Mouse (Mus musculus): Measurements from ENCODE around the gene Hoxa11. TPM values are rescaled to one million over a fixed set of nuclear protein-coding genes. Genes with fewer than 3 reads are reported as not detected.

The Hoxa11 gene
- polyA plus RNA-seq, 2 experiments, result 31.1 to 32.6 TPM

GRCm38 (mm10) chr6:52243681-52244121, 1.9 kb downstream of the Hoxa11 start:
- peak overlapping the region; percentile 98 for H3K9ac ChIP-seq (ENCODE audit: low read depth, low read length, severe bottlenecking)
- H3K4me2 ChIP-seq (replicated peaks; ENCODE audit: low read depth, low read length, severe bottlenecking), result peak overlapping the region; percentile 96
- H3K9me3 ChIP-seq (ENCODE audit: control insufficient read depth, low read length), result no peaks in the 10 kb centered on the region
- DNase-seq (ENCODE audit: low spot score), result no peak
- no peak for TF ChIP-seq POLR2A (IDR thresholded peaks at IDR 0.05; ENCODE audit: borderline replicate concordance, extremely low read depth, insufficient read depth, insufficient read length)
- 5% methylated on average over 12 of the region's 12 CpGs for WGBS
- peak overlapping the region; percentile 98 for H3K27ac ChIP-seq (replicated peaks; ENCODE audit: low read depth, low read length)
- H3K4me3 ChIP-seq (replicated peaks; ENCODE audit: low read length), result peak overlapping the region; percentile 90
- H3K36me3 ChIP-seq (ENCODE audit: control insufficient read depth, insufficient read depth, low read length), result peaks cover 1% of the 10 kb centered on the region; the same call in 1 of the 2 replicates
- no peaks in the 10 kb centered on the region for H3K27me3 ChIP-seq (ENCODE audit: control insufficient read depth, insufficient read depth, low read length)
- H3K4me1 ChIP-seq (ENCODE audit: control insufficient read depth, insufficient read depth, low read length), result peaks cover 23% of the 10 kb centered on the region
- no peak for ATAC-seq (ENCODE audit: low FRiP score, low read depth)

GRCm38 (mm10) chr6:52242801-52243332, 2.7 kb downstream of the Hoxa11 start:
- Histone ChIP-seq H3K4me3 (replicated peaks; ENCODE audit: low read length) (peak overlapping the region; percentile 90), H3K9me3 (ENCODE audit: control insufficient read depth, low read length) (no peaks in the 10 kb centered on the region), H3K27me3 (ENCODE audit: control insufficient read depth, insufficient read depth, low read length) (no peaks in the 10 kb centered on the region), H3K4me2 (replicated peaks; ENCODE audit: low read depth, low read length, severe bottlenecking) (peak overlapping the region; percentile 96), H3K9ac (ENCODE audit: low read depth, low read length, severe bottlenecking) (peak overlapping the region; percentile 98), H3K4me1 (ENCODE audit: control insufficient read depth, insufficient read depth, low read length) (peaks cover 23% of the 10 kb centered on the region), H3K27ac (replicated peaks; ENCODE audit: low read depth, low read length) (peak overlapping the region; percentile 98), H3K36me3 (ENCODE audit: control insufficient read depth, insufficient read depth, low read length) (no peaks in the 10 kb centered on the region)
- no peak for TF ChIP-seq POLR2A (IDR thresholded peaks at IDR 0.05; ENCODE audit: borderline replicate concordance, extremely low read depth, insufficient read depth, insufficient read length)
- WGBS, result 14% methylated on average over 4 of the region's 4 CpGs
- ATAC-seq (ENCODE audit: low FRiP score, low read depth), result no peak
- no peak for DNase-seq (ENCODE audit: low spot score)

GRCm38 (mm10) chr6:52241001-52241621, 4.5 kb downstream of the Hoxa11 start:
- no peak for DNase-seq (ENCODE audit: low spot score)
- Histone ChIP-seq H3K4me2 (replicated peaks; ENCODE audit: low read depth, low read length, severe bottlenecking) (peak overlapping the region; percentile 96), H3K36me3 (ENCODE audit: control insufficient read depth, insufficient read depth, low read length) (0 out of 2 replicates have a peak, but pooled peaks cover 3% of the 10 kb centered on the region), H3K9me3 (ENCODE audit: control insufficient read depth, low read length) (no peaks in the 10 kb centered on the region), H3K27me3 (ENCODE audit: control insufficient read depth, insufficient read depth, low read length) (no peaks in the 10 kb centered on the region), H3K4me1 (ENCODE audit: control insufficient read depth, insufficient read depth, low read length) (peaks cover 32% of the 10 kb centered on the region), H3K27ac (replicated peaks; ENCODE audit: low read depth, low read length) (peak overlapping the region; percentile 99), H3K4me3 (replicated peaks; ENCODE audit: low read length) (peak overlapping the region; percentile 90), H3K9ac (ENCODE audit: low read depth, low read length, severe bottlenecking) (peak overlapping the region; percentile 100)
- no peak for TF ChIP-seq POLR2A (IDR thresholded peaks at IDR 0.05; ENCODE audit: borderline replicate concordance, extremely low read depth, insufficient read depth, insufficient read length)
- ATAC-seq (ENCODE audit: low FRiP score, low read depth), result no peak
- WGBS, result 8% methylated on average over 9 of the region's 9 CpGs

DNA sequence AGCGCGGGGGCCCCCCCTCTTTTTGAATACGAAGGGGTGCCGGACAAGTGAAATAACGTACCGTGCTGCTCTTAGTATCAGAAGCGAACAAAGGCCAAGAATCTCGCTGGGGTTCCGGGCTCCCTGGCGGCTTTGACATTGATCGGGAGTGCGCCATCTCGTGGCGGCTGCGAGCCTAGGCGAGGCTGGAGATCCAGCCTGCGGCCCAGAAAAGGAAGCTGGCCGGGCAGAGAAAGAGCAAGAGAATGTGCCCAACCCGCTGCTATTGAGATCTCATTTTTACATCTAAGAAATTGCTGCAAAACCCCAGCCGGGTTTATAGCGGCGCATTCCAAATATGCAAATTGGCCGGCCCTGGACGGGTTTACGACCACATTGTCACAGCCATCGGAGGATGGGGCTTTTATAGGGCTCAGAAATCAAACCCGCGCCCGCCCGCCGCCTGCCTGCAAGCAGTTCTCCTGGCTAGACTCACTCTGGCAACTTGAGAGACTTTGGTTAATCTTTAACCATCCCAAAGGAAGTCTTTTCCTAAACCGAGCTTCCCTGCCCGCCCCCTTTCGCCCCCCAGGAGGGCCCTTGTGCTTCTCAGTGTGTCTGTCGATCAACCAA, 5.1 kb downstream of the Hoxa11 start, which contains the start of gene Hoxa10:
Hoxa10 (minus strand) TSS at position 466 of the 612 bp plus-strand sequence.
- Histone ChIP-seq H3K4me2 (replicated peaks; ENCODE audit: low read depth, low read length, severe bottlenecking) (peak within 1 kb of the TSS; percentile 96), H3K4me1 (ENCODE audit: control insufficient read depth, insufficient read depth, low read length) (peaks cover 38% of the 10 kb centered on the region), H3K4me3 (replicated peaks; ENCODE audit: low read length) (peak within 1 kb of the TSS; percentile 90), H3K36me3 (ENCODE audit: control insufficient read depth, insufficient read depth, low read length) (0 out of 2 replicates have a peak, but pooled peaks cover 6% of the 10 kb centered on the region), H3K27ac (replicated peaks; ENCODE audit: low read depth, low read length) (peak within 1 kb of the TSS; percentile 99), H3K9me3 (ENCODE audit: control insufficient read depth, low read length) (no peaks in the 10 kb centered on the region), H3K27me3 (ENCODE audit: control insufficient read depth, insufficient read depth, low read length) (no peaks in the 10 kb centered on the region), H3K9ac (ENCODE audit: low read depth, low read length, severe bottlenecking) (peak within 1 kb of the TSS; percentile 100)
- ATAC-seq (ENCODE audit: low FRiP score, low read depth), result peak; percentile 55
- 2% methylated on average over 35 of the region's 35 CpGs for WGBS
- DNase-seq (ENCODE audit: low spot score), result peak; percentile 95
- peak; percentile 43; the same call in 1 of the 2 replicates for TF ChIP-seq POLR2A (IDR thresholded peaks at IDR 0.05; ENCODE audit: borderline replicate concordance, extremely low read depth, insufficient read depth, insufficient read length)

DNA sequence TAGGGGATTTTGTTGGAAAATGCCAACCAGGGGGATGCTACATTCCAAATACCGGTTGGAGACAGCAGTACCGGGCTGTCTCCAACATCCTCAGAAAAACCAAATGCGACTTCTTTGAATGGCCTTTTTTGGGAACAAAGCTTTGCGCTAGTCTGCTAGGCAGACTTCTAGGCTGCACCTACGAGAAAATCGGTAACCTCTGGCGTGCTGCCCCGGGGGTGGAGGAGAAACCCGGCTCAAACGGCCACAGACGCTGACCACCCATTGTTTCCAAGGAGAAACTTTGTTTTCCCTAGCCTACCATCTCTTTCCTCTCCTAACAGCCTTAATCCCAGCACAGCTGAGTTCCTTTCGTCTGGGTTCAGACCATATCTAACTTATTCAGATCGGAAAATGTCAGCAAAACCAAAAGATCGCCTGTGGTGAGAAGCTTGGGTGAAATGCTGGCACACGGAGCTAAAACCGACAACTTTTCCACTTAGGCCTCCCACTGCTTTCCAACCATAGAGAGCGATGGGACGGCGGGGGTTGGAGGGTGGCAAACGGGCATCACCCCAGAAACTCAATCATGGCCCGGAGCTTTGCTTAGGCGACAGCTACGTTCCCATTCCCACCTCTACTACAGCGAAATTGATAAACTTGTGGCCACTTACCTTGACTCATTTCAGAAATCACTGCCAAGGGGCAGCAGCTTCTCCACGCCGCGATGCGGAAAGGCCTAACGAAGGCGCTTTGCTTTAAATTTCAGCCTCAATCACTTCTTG, 5.8 kb downstream of the Hoxa11 start:
- ATAC-seq (ENCODE audit: low FRiP score, low read depth), result no peak
- Histone ChIP-seq H3K4me2 (replicated peaks; ENCODE audit: low read depth, low read length, severe bottlenecking) (peak overlapping the region; percentile 96), H3K36me3 (ENCODE audit: control insufficient read depth, insufficient read depth, low read length) (0 out of 2 replicates have a peak, but pooled peaks cover 6% of the 10 kb centered on the region), H3K4me1 (ENCODE audit: control insufficient read depth, insufficient read depth, low read length) (peaks cover 40% of the 10 kb centered on the region), H3K4me3 (replicated peaks; ENCODE audit: low read length) (peak overlapping the region; percentile 90), H3K27me3 (ENCODE audit: control insufficient read depth, insufficient read depth, low read length) (no peaks in the 10 kb centered on the region), H3K27ac (replicated peaks; ENCODE audit: low read depth, low read length) (peak overlapping the region; percentile 99), H3K9me3 (ENCODE audit: control insufficient read depth, low read length) (no peaks in the 10 kb centered on the region), H3K9ac (ENCODE audit: low read depth, low read length, severe bottlenecking) (peak overlapping the region; percentile 100)
- WGBS, result under 1% methylated on average over 30 of the region's 30 CpGs
- no peak for TF ChIP-seq POLR2A (IDR thresholded peaks at IDR 0.05; ENCODE audit: borderline replicate concordance, extremely low read depth, insufficient read depth, insufficient read length)
- no peak for DNase-seq (ENCODE audit: low spot score)

All from limb, embryonic 14.5 days (tissue).